Mouse (Mus musculus): ENCODE measurements around the gene Usp1. TPM values are rescaled to one million over a fixed set of nuclear protein-coding genes. Genes with fewer than 3 reads are reported as not detected.

Usp1 gene
- polyA plus RNA-seq, 1 experiment from 2014 or later = 39.9 TPM

- Histone ChIP-seq H3K4me3 (ENCODE audit: low read depth, low read length) (no peak overlapping the region), H3K4me2 (replicated peaks; ENCODE audit: low read depth, low read length) (no peak overlapping the region), H3K36me3 (ENCODE audit: insufficient read depth, low read length) (no peaks in the 10 kb centered on the region), H3K27me3 (replicated peaks; ENCODE audit: insufficient read depth, low read length) (no peaks in the 10 kb centered on the region), H3K9me3 (ENCODE audit: low read length) (no peaks in the 10 kb centered on the region), H3K27ac (ENCODE audit: low read length) (no peak overlapping the region), H3K4me1 (ENCODE audit: insufficient read depth, low read depth, low read length) (no peaks in the 10 kb centered on the region; the same call in 1 of the 2 replicates), H3K9ac (replicated peaks; ENCODE audit: low read depth) (no peak overlapping the region)
- DNase-seq (ENCODE audit: low spot score) = no peak
- no peak for TF ChIP-seq EP300 (IDR thresholded peaks at IDR 0.05)
- TF ChIP-seq CTCF (IDR thresholded peaks at IDR 0.05) = no peak
- 75% methylated on average over 4 of the region's 4 CpGs for WGBS
- ATAC-seq = no peak
Observed at GRCm38 (mm10) chr4:98920896-98921295, 2.7 kb upstream of the Usp1 start.

GRCm38 (mm10) chr4:98922061-98922642, 1.5 kb upstream of the Usp1 start:
- no peaks in the 10 kb centered on the region for H3K9me3 ChIP-seq (ENCODE audit: low read length)
- H3K4me2 ChIP-seq (replicated peaks; ENCODE audit: low read depth, low read length) = peak overlapping the region; percentile 86
- 4% methylated on average over 18 of the region's 18 CpGs for WGBS
- H3K36me3 ChIP-seq (ENCODE audit: insufficient read depth, low read length) = no peaks in the 10 kb centered on the region
- ATAC-seq (no peak), DNase-seq (ENCODE audit: low spot score) (peak; percentile 26)
- no peaks in the 10 kb centered on the region for H3K27me3 ChIP-seq (replicated peaks; ENCODE audit: insufficient read depth, low read length)
- H3K27ac ChIP-seq (ENCODE audit: low read length) = peak overlapping the region; percentile 95
- peak overlapping the region; percentile 70 for H3K9ac ChIP-seq (replicated peaks; ENCODE audit: low read depth)
- TF ChIP-seq CTCF (IDR thresholded peaks at IDR 0.05) = no peak
- no peak for TF ChIP-seq EP300 (IDR thresholded peaks at IDR 0.05)
- peak overlapping the region; percentile 91 for H3K4me3 ChIP-seq (ENCODE audit: low read depth, low read length)
- H3K4me1 ChIP-seq (ENCODE audit: insufficient read depth, low read depth, low read length) = no peaks in the 10 kb centered on the region; the same call in 1 of the 2 replicates

GRCm38 (mm10) chr4:98922643-98923567, 705 bp upstream of the Usp1 start:
- peak; percentile 100 for DNase-seq (ENCODE audit: low spot score)
- peak overlapping the region; percentile 86 for H3K4me2 ChIP-seq (replicated peaks; ENCODE audit: low read depth, low read length)
- TF ChIP-seq EP300 (IDR thresholded peaks at IDR 0.05) = peak; percentile 67
- TF ChIP-seq CTCF (IDR thresholded peaks at IDR 0.05) = no peak
- H3K4me1 ChIP-seq (ENCODE audit: insufficient read depth, low read depth, low read length) = no peaks in the 10 kb centered on the region; the same call in 1 of the 2 replicates
- peak overlapping the region; percentile 99 for H3K27ac ChIP-seq (ENCODE audit: low read length)
- peak; percentile 97 for ATAC-seq
- peak overlapping the region; percentile 71 for H3K9ac ChIP-seq (replicated peaks; ENCODE audit: low read depth)
- no peaks in the 10 kb centered on the region for H3K36me3 ChIP-seq (ENCODE audit: insufficient read depth, low read length)
- no peaks in the 10 kb centered on the region for H3K27me3 ChIP-seq (replicated peaks; ENCODE audit: insufficient read depth, low read length)
- under 1% methylated on average over 53 of the region's 53 CpGs for WGBS
- peak overlapping the region; percentile 91 for H3K4me3 ChIP-seq (ENCODE audit: low read depth, low read length)
- H3K9me3 ChIP-seq (ENCODE audit: low read length) = no peaks in the 10 kb centered on the region

- 1% methylated on average over 46 of the region's 66 CpGs for WGBS
- no peaks in the 10 kb centered on the region; the same call in 1 of the 2 replicates for H3K4me1 ChIP-seq (ENCODE audit: insufficient read depth, low read depth, low read length)
- DNase-seq (ENCODE audit: low spot score) (peak; percentile 54), ATAC-seq (no peak)
- peak overlapping the region; percentile 71 for H3K9ac ChIP-seq (replicated peaks; ENCODE audit: low read depth)
- peak overlapping the region; percentile 99 for H3K27ac ChIP-seq (ENCODE audit: low read length)
- TF ChIP-seq CTCF (IDR thresholded peaks at IDR 0.05) = no peak
- no peak for TF ChIP-seq EP300 (IDR thresholded peaks at IDR 0.05)
- peak overlapping the region; percentile 86 for H3K4me2 ChIP-seq (replicated peaks; ENCODE audit: low read depth, low read length)
- no peaks in the 10 kb centered on the region for H3K27me3 ChIP-seq (replicated peaks; ENCODE audit: insufficient read depth, low read length)
- no peaks in the 10 kb centered on the region for H3K9me3 ChIP-seq (ENCODE audit: low read length)
- no peaks in the 10 kb centered on the region for H3K36me3 ChIP-seq (ENCODE audit: insufficient read depth, low read length)
- H3K4me3 ChIP-seq (ENCODE audit: low read depth, low read length) = peak overlapping the region; percentile 91
Observed at GRCm38 (mm10) chr4:98924071-98924905, 678 bp downstream of the Usp1 start.

GRCm38 (mm10) chr4:98924906-98925178, 1.2 kb downstream of the Usp1 start:
- ATAC-seq (no peak), DNase-seq (ENCODE audit: low spot score) (peak; percentile 7)
- Histone ChIP-seq H3K4me2 (replicated peaks; ENCODE audit: low read depth, low read length) (peak overlapping the region; percentile 86), H3K27ac (ENCODE audit: low read length) (no peak overlapping the region), H3K4me1 (ENCODE audit: insufficient read depth, low read depth, low read length) (no peaks in the 10 kb centered on the region; the same call in 1 of the 2 replicates), H3K4me3 (ENCODE audit: low read depth, low read length) (peak overlapping the region; percentile 91), H3K9ac (replicated peaks; ENCODE audit: low read depth) (peak overlapping the region; percentile 71), H3K27me3 (replicated peaks; ENCODE audit: insufficient read depth, low read length) (no peaks in the 10 kb centered on the region), H3K9me3 (ENCODE audit: low read length) (no peaks in the 10 kb centered on the region), H3K36me3 (ENCODE audit: insufficient read depth, low read length) (no peaks in the 10 kb centered on the region)
- WGBS = 0% methylated on average over 2 of the region's 2 CpGs
- TF ChIP-seq CTCF (IDR thresholded peaks at IDR 0.05) (no peak), EP300 (IDR thresholded peaks at IDR 0.05) (no peak)
